Mouse (Mus musculus) limb, embryonic 14.5 days (tissue): ENCODE data around the gene Syn2. TPM values are rescaled to one million over a fixed set of nuclear protein-coding genes. Genes with fewer than 3 reads are reported as not detected.

Experiments
- ATAC-seq: fragments of 200-750 bp; cut with Nextera tagmentation; 2 replicates; pipeline ENCODE4 v1.8.0; 2017; ENCODE audit warnings: low read depth, moderate number of reproducible peaks, moderate TSS enrichment; ENCODE audit not compliant: low FRiP score
- DNase-seq: peaks from one replicate; pipeline ENCODE4 v3.0.0-alpha.2; 2015; ENCODE audit warnings: low spot score
- H3K27ac ChIP-seq: fragments of 300-500 bp; sonication (generic); replicated peaks from 2 replicates; pipeline ENCODE4 v1.5.1; 2014; ENCODE audit warnings: low read depth, mild to moderate bottlenecking, low read length, moderate library complexity, mixed read lengths
- H3K27me3 ChIP-seq: fragments of 300-500 bp; sonication (generic); 2 replicates; pipeline ENCODE4 v1.6.1; 2014; ENCODE audit warnings: low read length, mixed read lengths; ENCODE audit not compliant: control insufficient read depth, insufficient read depth
- H3K36me3 ChIP-seq: fragments of 300-500 bp; sonication (generic); 2 replicates; pipeline ENCODE4 v1.6.1; 2014; ENCODE audit warnings: mild to moderate bottlenecking, low read length, moderate library complexity, mixed read lengths; ENCODE audit not compliant: control insufficient read depth, insufficient read depth
- H3K4me1 ChIP-seq: fragments of 300-500 bp; sonication (generic); 2 replicates; pipeline ENCODE4 v1.6.1; 2014; ENCODE audit warnings: antibody characterized with exemption, low read length, mixed read lengths; ENCODE audit not compliant: control insufficient read depth, insufficient read depth
- H3K4me2 ChIP-seq: fragments of 300-500 bp; sonication (generic); replicated peaks from 2 replicates; pipeline ENCODE4 v1.6.1; 2014; ENCODE audit warnings: low read depth, mild to moderate bottlenecking, low read length, moderate library complexity; ENCODE audit not compliant: severe bottlenecking
- H3K4me3 ChIP-seq: fragments of 300-500 bp; sonication (generic); replicated peaks from 2 replicates; pipeline ENCODE4 v1.5.1; 2014; ENCODE audit warnings: low read length
- H3K9ac ChIP-seq: fragments of 300-500 bp; sonication (generic); 2 replicates; pipeline ENCODE4 v1.6.1; 2014; ENCODE audit warnings: mild to moderate bottlenecking, low read depth, low read length, moderate library complexity; ENCODE audit not compliant: severe bottlenecking
- H3K9me3 ChIP-seq: fragments of 300-500 bp; sonication (generic); 2 replicates; pipeline ENCODE4 v1.6.1; 2016; ENCODE audit warnings: low read length; ENCODE audit not compliant: control insufficient read depth
- POLR2A ChIP-seq: fragments of 200-500 bp; IDR thresholded peaks from 2 replicates; pipeline ENCODE4 v1.8.0; 2012; ENCODE audit warnings: inconsistent platforms, mild to moderate bottlenecking, moderate library complexity, borderline replicate concordance; ENCODE audit not compliant: insufficient read depth, insufficient read length; ENCODE audit errors: extremely low read depth
- WGBS: fragments of 180-500 bp; shearing (Covaris S2); extraction: QIAGEN DNeasy Blood & Tissue Kit; methylation state at CpG from one replicate; pipeline ENCODE4 v1.1.7; 2014; 5-methylcytosine and 5-hydroxymethylcytosine counted together
- microRNA-seq: library from miRNA; unstranded; fragments of <30 nt; microRNA quantifications from one replicate; pipeline ENCODE4, GENCODE M21; 2016
- polyA plus RNA-seq, 2 experiments: library from polyadenylated mRNA; depleted of rRNA in 1 of 2; stranded (reverse) in 1 of 2; unstranded in 1 of 2; fragments of >200 nt; fragmentation: Nextera tagmentation in 1 of 2; extraction: Ambion mirVana in 1 of 2; gene quantifications; 2 replicates each; pipeline versions ENCODE4 v1.2.1 to v1.2.3; 2012 to 2014

Syn2 gene
- polyA plus RNA-seq, 2 experiments, result 0.91 to 1.6 TPM

GRCm38 (mm10) chr6:115319686-115320085, 185.0 kb downstream of the Syn2 start:
- Histone ChIP-seq H3K27me3 (no peaks in the 10 kb centered on the region), H3K4me1 (0 out of 2 replicates have a peak, but pooled peaks cover 2% of the 10 kb centered on the region), H3K9me3 (no peaks in the 10 kb centered on the region), H3K9ac (no peak overlapping the region), H3K4me2 (no peak overlapping the region), H3K36me3 (no peaks in the 10 kb centered on the region), H3K4me3 (no peak overlapping the region), H3K27ac (no peak overlapping the region)
- no peak for TF ChIP-seq POLR2A
- no peak for ATAC-seq
- WGBS, result 88% methylated on average over 4 of the region's 4 CpGs
- no peak for DNase-seq

- no peak for TF ChIP-seq POLR2A
- no peak overlapping the region for H3K4me2 ChIP-seq
- WGBS, result 71% methylated on average over 8 of the region's 8 CpGs
- no peaks in the 10 kb centered on the region for H3K36me3 ChIP-seq
- 0 out of 2 replicates have a peak, but pooled peaks cover 2% of the 10 kb centered on the region for H3K4me1 ChIP-seq
- no peak overlapping the region for H3K27ac ChIP-seq
- H3K9me3 ChIP-seq, result no peaks in the 10 kb centered on the region
- no peak overlapping the region for H3K9ac ChIP-seq
- DNase-seq (no peak), ATAC-seq (no peak)
- H3K27me3 ChIP-seq, result no peaks in the 10 kb centered on the region
- no peak overlapping the region for H3K4me3 ChIP-seq
Measured at GRCm38 (mm10) chr6:115320927-115321714, 186.4 kb downstream of the Syn2 start.

GRCm38 (mm10) chr6:115321883-115322351, 187.2 kb downstream of the Syn2 start:
- no peak for TF ChIP-seq POLR2A
- no peak for DNase-seq
- WGBS, result 70% methylated on average over 6 of the region's 6 CpGs
- Histone ChIP-seq H3K4me1 (no peaks in the 10 kb centered on the region), H3K27ac (no peak overlapping the region), H3K27me3 (no peaks in the 10 kb centered on the region), H3K9ac (no peak overlapping the region), H3K9me3 (no peaks in the 10 kb centered on the region), H3K4me2 (no peak overlapping the region), H3K4me3 (no peak overlapping the region), H3K36me3 (no peaks in the 10 kb centered on the region)
- no peak for ATAC-seq

- no peaks in the 10 kb centered on the region for H3K27me3 ChIP-seq
- H3K36me3 ChIP-seq, result no peaks in the 10 kb centered on the region
- no peak for ATAC-seq
- no peak overlapping the region for H3K4me3 ChIP-seq
- no peak for DNase-seq
- no peak overlapping the region for H3K9ac ChIP-seq
- H3K4me2 ChIP-seq, result no peak overlapping the region
- 93% methylated on average over 5 of the region's 5 CpGs for WGBS
- H3K4me1 ChIP-seq, result no peaks in the 10 kb centered on the region
- H3K27ac ChIP-seq, result no peak overlapping the region
- H3K9me3 ChIP-seq, result 0 out of 2 replicates have a peak, but pooled peaks cover 3% of the 10 kb centered on the region
- TF ChIP-seq POLR2A, result no peak
Measured at GRCm38 (mm10) chr6:115322956-115323355, 188.3 kb downstream of the Syn2 start.

DNA sequence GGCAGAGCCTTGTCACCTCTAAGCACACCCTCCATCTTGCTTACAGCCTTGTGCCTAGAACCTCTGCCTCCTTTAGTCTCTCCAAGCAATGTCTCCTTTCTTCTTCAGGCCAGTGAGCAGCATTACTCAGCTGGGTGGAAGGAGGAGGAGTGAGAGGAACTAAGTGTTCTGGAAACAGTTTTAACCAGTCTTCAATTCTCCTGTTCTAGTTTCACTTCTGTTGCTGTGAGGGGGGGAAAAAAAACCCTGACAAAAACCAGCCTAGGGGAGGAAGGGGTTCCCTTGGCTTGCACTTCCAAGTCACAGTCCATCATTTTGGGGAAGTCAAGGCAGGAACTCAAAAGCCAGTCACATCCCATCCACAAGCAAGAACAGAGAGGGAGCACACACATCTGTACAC, 196.3 kb downstream of the Syn2 start:
- H3K36me3 ChIP-seq, result no peaks in the 10 kb centered on the region
- ATAC-seq, result no peak

More for the DNA sequence above, 196.3 kb downstream of the Syn2 start:
- Histone ChIP-seq H3K9me3 (0 out of 2 replicates have a peak, but pooled peaks cover 3% of the 10 kb centered on the region), H3K9ac (no peak overlapping the region), H3K4me3 (no peak overlapping the region), H3K27ac (no peak overlapping the region), H3K27me3 (no peaks in the 10 kb centered on the region), H3K4me1 (0 out of 2 replicates have a peak, but pooled peaks cover 2% of the 10 kb centered on the region), H3K4me2 (no peak overlapping the region)
- no peak for DNase-seq
- TF ChIP-seq POLR2A, result no peak

Small RNA genes within 50 kb of the gene (microRNA-seq; reads per million reads assigned to microRNA genes)
- gene Gm24767, result not detected

Other genes with a start within 250 kb of the Syn2 start
- 70.1 and 91.7 TPM in 2 replicates for gene Vgll4, start 164.9 kb upstream of the Syn2 start, polyA plus RNA-seq (2012; rRNA removed)
- gene Vgll4, start 164.9 kb upstream of the Syn2 start, polyA plus RNA-seq (2014; fragmentation: Nextera tagmentation; extraction: Ambion mirVana), result 103 and 113 TPM in 2 replicates
- gene Tamm41, start 97.0 kb upstream of the Syn2 start, polyA plus RNA-seq (2012; rRNA removed), result 38.7 and 39.8 TPM in 2 replicates
- 60.8 and 70.8 TPM in 2 replicates for gene Tamm41, start 97.0 kb upstream of the Syn2 start, polyA plus RNA-seq (2014; fragmentation: Nextera tagmentation; extraction: Ambion mirVana)
- gene Gm17482, start 92.4 kb downstream of the Syn2 start, polyA plus RNA-seq (2012; rRNA removed), result not detected in 2 replicates
- gene Gm17482, start 92.4 kb downstream of the Syn2 start, polyA plus RNA-seq (2014; fragmentation: Nextera tagmentation; extraction: Ambion mirVana), result not detected in 2 replicates
- gene Timp4, start 117.3 kb downstream of the Syn2 start, polyA plus RNA-seq (2012; rRNA removed), result 0.49 and 0.54 TPM in 2 replicates
- gene Timp4, start 117.3 kb downstream of the Syn2 start, polyA plus RNA-seq (2014; fragmentation: Nextera tagmentation; extraction: Ambion mirVana), result 0.28 and 0.48 TPM in 2 replicates
- 0.91 and 2.1 TPM in 2 replicates for gene Pparg, start 226.0 kb downstream of the Syn2 start, polyA plus RNA-seq (2012; rRNA removed)
- 1.7 and 2.3 TPM in 2 replicates for gene Pparg, start 226.0 kb downstream of the Syn2 start, polyA plus RNA-seq (2014; fragmentation: Nextera tagmentation; extraction: Ambion mirVana)